Mouse (Mus musculus) kidney, postnatal 0 days (tissue): ENCODE results near the gene Mpdz. TPM values are rescaled to one million over a fixed set of nuclear protein-coding genes. Genes with fewer than 3 reads are reported as not detected.

ENCODE experiments used
- ATAC-seq: fragments of 200-750 bp; cut with Nextera tagmentation; replicated peaks from 2 replicates; pipeline ENCODE4 v1.8.0; 2017; ENCODE audit warnings: low read depth, moderate number of reproducible peaks, moderate TSS enrichment, moderate library complexity; ENCODE audit not compliant: low FRiP score
- DNase-seq: peaks from one replicate; pipeline ENCODE4 v3.0.0-alpha.2; 2016; ENCODE audit warnings: low spot score
- H3K27ac ChIP-seq: fragments of 300-500 bp; sonication (generic); 2 replicates; pipeline ENCODE4 v1.5.1; 2014; ENCODE audit warnings: mild to moderate bottlenecking
- H3K27me3 ChIP-seq: fragments of 300-500 bp; sonication (generic); 2 replicates; pipeline ENCODE4 v1.6.1; 2014; ENCODE audit warnings: low read length, mixed read lengths; ENCODE audit not compliant: insufficient read depth
- H3K36me3 ChIP-seq: fragments of 300-500 bp; sonication (generic); 2 replicates; pipeline ENCODE4 v1.6.1; 2014; ENCODE audit warnings: low read length, mixed read lengths; ENCODE audit not compliant: insufficient read depth
- H3K4me1 ChIP-seq: fragments of 300-500 bp; sonication (generic); replicated peaks from 2 replicates; pipeline ENCODE4 v1.6.1; 2014; ENCODE audit warnings: antibody characterized with exemption, low read length, mixed read lengths; ENCODE audit not compliant: insufficient read depth
- H3K4me2 ChIP-seq: fragments of 300-500 bp; sonication (generic); 2 replicates; pipeline ENCODE4 v1.6.1; 2014; ENCODE audit warnings: mild to moderate bottlenecking, low read length, moderate library complexity, mixed read lengths
- H3K4me3 ChIP-seq: fragments of 300-500 bp; sonication (generic); replicated peaks from 2 replicates; pipeline ENCODE4 v1.5.1; 2014; ENCODE audit warnings: low read depth, low read length
- H3K9ac ChIP-seq: fragments of 300-500 bp; sonication (generic); 2 replicates; pipeline ENCODE4 v1.6.1; 2014; ENCODE audit warnings: low read depth, low read length
- H3K9me3 ChIP-seq: fragments of 300-500 bp; sonication (generic); replicated peaks from 2 replicates; pipeline ENCODE4 v1.6.1; 2016; ENCODE audit warnings: low read length, inconsistent platforms, mixed read lengths
- CTCF ChIP-seq: IDR thresholded peaks from 2 replicates; pipeline ENCODE4 v1.5.1; 2016; ENCODE audit warnings: antibody characterized with exemption, low read depth, mild to moderate bottlenecking, moderate library complexity
- WGBS: fragments of 180-500 bp; shearing (Covaris S2); extraction: QIAGEN DNeasy Blood & Tissue Kit; methylation state at CpG from one replicate; pipeline ENCODE4 v1.1.7; 2014; 5-methylcytosine and 5-hydroxymethylcytosine counted together
- polyA plus RNA-seq: library from polyadenylated mRNA; unstranded; fragments of >200 nt; fragmentation: Nextera tagmentation; extraction: Ambion mirVana; gene quantifications from 2 replicates; pipeline ENCODE4 v1.2.1, GENCODE M21; 2015

Mpdz gene
- polyA plus RNA-seq, 1 experiment from 2014 or later = 16.1 TPM

GRCm38 (mm10) chr4:81433961-81434360, 8.7 kb downstream of the Mpdz start:
- H3K27ac ChIP-seq = no peak overlapping the region
- no peaks in the 10 kb centered on the region for H3K9me3 ChIP-seq
- no peak for DNase-seq
- H3K4me2 ChIP-seq = no peak overlapping the region
- no peak for TF ChIP-seq CTCF
- H3K4me1 ChIP-seq = no peaks in the 10 kb centered on the region
- no peak overlapping the region for H3K9ac ChIP-seq
- ATAC-seq = no peak
- no peaks in the 10 kb centered on the region for H3K27me3 ChIP-seq
- H3K36me3 ChIP-seq = no peaks in the 10 kb centered on the region
- no peak overlapping the region for H3K4me3 ChIP-seq
- WGBS = 96% methylated on average over 3 of the region's 3 CpGs

- Histone ChIP-seq H3K4me1 (no peaks in the 10 kb centered on the region), H3K4me3 (no peak overlapping the region), H3K27ac (no peak overlapping the region), H3K27me3 (no peaks in the 10 kb centered on the region), H3K9ac (no peak overlapping the region), H3K9me3 (no peaks in the 10 kb centered on the region), H3K4me2 (no peak overlapping the region), H3K36me3 (no peaks in the 10 kb centered on the region)
- no peak for ATAC-seq
- no peak for DNase-seq
- no peak for TF ChIP-seq CTCF
- 67% methylated on average over 4 of the region's 4 CpGs for WGBS
Measured at GRCm38 (mm10) chr4:81430826-81431225, 11.8 kb downstream of the Mpdz start.

GRCm38 (mm10) chr4:81430105-81430504, 12.5 kb downstream of the Mpdz start:
- Histone ChIP-seq H3K4me3 (no peak overlapping the region), H3K36me3 (no peaks in the 10 kb centered on the region), H3K9ac (no peak overlapping the region), H3K4me1 (no peaks in the 10 kb centered on the region), H3K27ac (no peak overlapping the region), H3K27me3 (no peaks in the 10 kb centered on the region), H3K4me2 (no peak overlapping the region), H3K9me3 (no peaks in the 10 kb centered on the region)
- TF ChIP-seq CTCF = no peak
- WGBS = 78% methylated on average over 3 of the region's 3 CpGs
- no peak for DNase-seq
- ATAC-seq = no peak

- no peak overlapping the region for H3K4me2 ChIP-seq
- no peaks in the 10 kb centered on the region for H3K36me3 ChIP-seq
- no peaks in the 10 kb centered on the region for H3K27me3 ChIP-seq
- H3K4me3 ChIP-seq = no peak overlapping the region
- no peak overlapping the region for H3K9ac ChIP-seq
- TF ChIP-seq CTCF = no peak
- WGBS = 50% methylated on average over 2 of the region's 2 CpGs
- peak; percentile 26 for DNase-seq
- no peaks in the 10 kb centered on the region for H3K9me3 ChIP-seq
- H3K4me1 ChIP-seq = no peaks in the 10 kb centered on the region
- ATAC-seq = no peak
- H3K27ac ChIP-seq = no peak overlapping the region
Measured at GRCm38 (mm10) chr4:81429670-81430069, 12.9 kb downstream of the Mpdz start.

GRCm38 (mm10) chr4:81423556-81423955, 19.1 kb downstream of the Mpdz start:
- no peaks in the 10 kb centered on the region for H3K9me3 ChIP-seq
- H3K27me3 ChIP-seq = no peaks in the 10 kb centered on the region
- DNase-seq (no peak), ATAC-seq (no peak)
- no peak for TF ChIP-seq CTCF
- no peaks in the 10 kb centered on the region for H3K36me3 ChIP-seq
- H3K9ac ChIP-seq = no peak overlapping the region
- 88% methylated on average over 1 of the region's 1 CpGs for WGBS
- H3K27ac ChIP-seq = no peak overlapping the region
- no peak overlapping the region for H3K4me2 ChIP-seq
- no peaks in the 10 kb centered on the region for H3K4me1 ChIP-seq
- H3K4me3 ChIP-seq = no peak overlapping the region

- no peaks in the 10 kb centered on the region for H3K4me1 ChIP-seq
- 70% methylated on average over 2 of the region's 2 CpGs for WGBS
- ATAC-seq = no peak
Measured at GRCm38 (mm10) chr4:81421621-81422020, 21.0 kb downstream of the Mpdz start.

GRCm38 (mm10) chr4:81415324-81416026, 27.1 kb downstream of the Mpdz start:
- DNase-seq (no peak), ATAC-seq (no peak)
- no peak for TF ChIP-seq CTCF
- Histone ChIP-seq H3K27ac (no peak overlapping the region), H3K4me1 (no peaks in the 10 kb centered on the region), H3K27me3 (no peaks in the 10 kb centered on the region), H3K36me3 (no peaks in the 10 kb centered on the region), H3K4me2 (no peak overlapping the region), H3K9me3 (no peaks in the 10 kb centered on the region), H3K4me3 (no peak overlapping the region), H3K9ac (no peak overlapping the region)
- WGBS = 84% methylated on average over 10 of the region's 10 CpGs

More at GRCm38 (mm10) chr4:81421621-81422020, 21.0 kb downstream of the Mpdz start:
- no peak overlapping the region for H3K27ac ChIP-seq
- no peaks in the 10 kb centered on the region for H3K36me3 ChIP-seq
- no peak overlapping the region for H3K4me3 ChIP-seq
- H3K9me3 ChIP-seq = no peaks in the 10 kb centered on the region
- no peak overlapping the region for H3K9ac ChIP-seq
- no peak for TF ChIP-seq CTCF
- H3K4me2 ChIP-seq = no peak overlapping the region
- no peaks in the 10 kb centered on the region for H3K27me3 ChIP-seq
- DNase-seq = no peak
